Mouse (Mus musculus) CH12.LX (cell line): ENCODE data around the gene Qpctl. TPM values are rescaled to one million over a fixed set of nuclear protein-coding genes. Genes with fewer than 3 reads are reported as not detected.

ENCODE experiments used
- DNase-seq: peaks from one replicate; pipeline ENCODE4 v3.0.0-alpha.2; 2013; ENCODE audit errors: extremely low read depth
- H3K27ac ChIP-seq: 2 replicates; pipeline ENCODE4 v1.5.1; 2012; ENCODE audit warnings: low read depth, mild to moderate bottlenecking, control low read depth, moderate library complexity; ENCODE audit not compliant: insufficient read depth
- H3K27me3 ChIP-seq: replicated peaks from 2 replicates; pipeline ENCODE3; 2012; ENCODE audit warnings: inconsistent platforms
- H3K36me3 ChIP-seq, 2 experiments: replicated peaks in 1 of 2; 2 replicates each; pipeline versions ENCODE3 to v1.6.1; 2012; ENCODE audit warnings: inconsistent platforms in 1 of 2, low read length in 1 of 2, mild to moderate bottlenecking in 1 of 2, mixed read lengths in 1 of 2, moderate library complexity in 1 of 2; ENCODE audit not compliant: control insufficient read depth in 1 of 2, insufficient read depth in 1 of 2
- H3K4me1 ChIP-seq, 2 experiments: 2 replicates each; pipeline ENCODE4 v1.6.1; 2012; ENCODE audit warnings: inconsistent platforms in 1 of 2, moderate library complexity in 1 of 2; ENCODE audit not compliant: insufficient read depth in 2 of 2, control insufficient read depth in 1 of 2
- H3K4me2 ChIP-seq: 2 replicates; pipeline ENCODE4 v1.6.1; 2012; ENCODE audit warnings: low read depth, mild to moderate bottlenecking, control low read depth; ENCODE audit not compliant: poor library complexity, insufficient read depth, severe bottlenecking
- H3K4me3 ChIP-seq, 3 experiments: fragments of 150-350 bp in 1 of 3; sonication (generic) in 1 of 3; replicated peaks in 1 of 3; 2 replicates each; pipeline versions ENCODE3 to v1.5.1; 2011 to 2012; ENCODE audit warnings: low read depth in 2 of 3, low read length in 2 of 3, mild to moderate bottlenecking in 2 of 3, moderate library complexity in 2 of 3, control low read depth in 1 of 3, improper control_type of control experiment in 1 of 3, inconsistent platforms in 1 of 3, mixed read lengths in 1 of 3; ENCODE audit not compliant: poor library complexity in 1 of 3
- H3K79me2 ChIP-seq: replicated peaks from 2 replicates; pipeline ENCODE4 v1.6.1; 2012; ENCODE audit warnings: mild to moderate bottlenecking, moderate library complexity; ENCODE audit not compliant: control insufficient read depth, poor library complexity, insufficient read depth, severe bottlenecking; ENCODE audit errors: extremely low read depth
- H3K9ac ChIP-seq: 2 replicates; pipeline ENCODE4 v1.6.1; 2012; ENCODE audit warnings: low read depth, mild to moderate bottlenecking, control low read depth, moderate library complexity; ENCODE audit not compliant: insufficient read depth
- H3K9me3 ChIP-seq: replicated peaks from 2 replicates; pipeline ENCODE3; 2012; ENCODE audit warnings: low read length, inconsistent platforms, mixed read lengths
- BHLHE40 ChIP-seq: IDR thresholded peaks from 2 replicates; pipeline ENCODE4 v1.6.1; 2011; ENCODE audit warnings: mild to moderate bottlenecking, low read depth, low read length, improper control_type of control experiment
- CHD1 ChIP-seq: IDR thresholded peaks from 2 replicates; pipeline ENCODE4 v1.6.1; 2012; ENCODE audit warnings: low read depth, low read length, improper control_type of control experiment, inconsistent platforms
- CHD2 ChIP-seq: IDR thresholded peaks from 2 replicates; pipeline ENCODE4 v1.6.1; 2011; ENCODE audit warnings: low read length, improper control_type of control experiment
- CTCF ChIP-seq, 2 experiments: IDR thresholded peaks in 1 of 2; conservative IDR thresholded peaks in 1 of 2; 2 replicates each; pipeline ENCODE4 v1.5.1; 2011 to 2012; ENCODE audit warnings: low read depth in 2 of 2, low read length in 2 of 2, improper control_type of control experiment in 1 of 2, inconsistent platforms in 1 of 2, mild to moderate bottlenecking in 1 of 2, moderate library complexity in 1 of 2
- E2F4 ChIP-seq: IDR thresholded peaks from 2 replicates; pipeline ENCODE4 v1.6.1; 2011; ENCODE audit warnings: low read depth, low read length, improper control_type of control experiment; ENCODE audit not compliant: insufficient replicate concordance
- EP300 ChIP-seq: IDR thresholded peaks from 2 replicates; pipeline ENCODE4 v1.6.1; 2011; ENCODE audit warnings: low read length, improper control_type of control experiment
- ETS1 ChIP-seq: conservative IDR thresholded peaks from 2 replicates; pipeline ENCODE4 v1.6.1; 2012; ENCODE audit warnings: low read depth, mild to moderate bottlenecking, inconsistent platforms, low read length, improper control_type of control experiment, moderate library complexity
- GABPA ChIP-seq: IDR thresholded peaks from 2 replicates; pipeline ENCODE4 v1.6.1; 2012; ENCODE audit warnings: low read depth, low read length, improper control_type of control experiment, inconsistent platforms; ENCODE audit not compliant: insufficient replicate concordance
- HCFC1 ChIP-seq: IDR thresholded peaks from 2 replicates; pipeline ENCODE4 v1.6.1; 2012; ENCODE audit warnings: low read depth, mild to moderate bottlenecking, inconsistent platforms, low read length, improper control_type of control experiment
- IRF4 ChIP-seq: IDR thresholded peaks from 2 replicates; pipeline ENCODE4 v1.6.1; 2014; ENCODE audit warnings: low read depth, mild to moderate bottlenecking, inconsistent platforms, low read length, improper control_type of control experiment
- JUN ChIP-seq: IDR thresholded peaks from 2 replicates; pipeline ENCODE4 v1.6.1; 2011; ENCODE audit warnings: low read depth, mild to moderate bottlenecking, low read length, improper control_type of control experiment, moderate library complexity; ENCODE audit not compliant: insufficient read depth
- JUND ChIP-seq: conservative IDR thresholded peaks from 2 replicates; pipeline ENCODE4 v1.6.1; 2011; ENCODE audit warnings: low read depth, low read length, improper control_type of control experiment
- KAT2A ChIP-seq: IDR thresholded peaks from 2 replicates; pipeline ENCODE4 v1.6.1; 2012; ENCODE audit warnings: low read length, improper control_type of control experiment, inconsistent platforms; ENCODE audit not compliant: insufficient replicate concordance
- MAFK ChIP-seq: IDR thresholded peaks from 2 replicates; pipeline ENCODE4 v1.6.1; 2011; ENCODE audit warnings: low read length, improper control_type of control experiment; ENCODE audit not compliant: insufficient replicate concordance
- MAX ChIP-seq: IDR thresholded peaks from 2 replicates; pipeline ENCODE4 v1.6.1; 2011; ENCODE audit warnings: low read length, improper control_type of control experiment
- MAZ ChIP-seq: IDR thresholded peaks from 2 replicates; pipeline ENCODE4 v1.6.1; 2012; ENCODE audit warnings: low read depth, mild to moderate bottlenecking, inconsistent platforms, low read length, improper control_type of control experiment, moderate library complexity
- MYC ChIP-seq: IDR thresholded peaks from 2 replicates; pipeline ENCODE4 v1.6.1; 2011; ENCODE audit warnings: low read depth, mild to moderate bottlenecking, improper control_type of control experiment, low read length
- NRF1 ChIP-seq: IDR thresholded peaks from 2 replicates; pipeline ENCODE4 v1.6.1; 2014; ENCODE audit warnings: low read depth, mild to moderate bottlenecking, inconsistent platforms, low read length, improper control_type of control experiment, moderate library complexity
- PAX5 ChIP-seq: IDR thresholded peaks from 2 replicates; pipeline ENCODE4 v1.6.1; 2012; ENCODE audit warnings: low read length, inconsistent platforms, mixed read lengths
- POLR2A ChIP-seq: IDR thresholded peaks from 2 replicates; pipeline ENCODE4 v1.6.1; 2011; ENCODE audit warnings: low read depth, mild to moderate bottlenecking, improper control_type of control experiment, low read length
- POLR2AphosphoS2 ChIP-seq: IDR thresholded peaks from 2 replicates; pipeline ENCODE4 v1.6.1; 2011; ENCODE audit warnings: low read depth, low read length, improper control_type of control experiment
- RAD21 ChIP-seq: IDR thresholded peaks from 2 replicates; pipeline ENCODE4 v1.6.1; 2011; ENCODE audit warnings: low read depth, mild to moderate bottlenecking, low read length, improper control_type of control experiment, moderate library complexity
- SIN3A ChIP-seq: IDR thresholded peaks from 2 replicates; pipeline ENCODE4 v1.6.1; 2012; ENCODE audit warnings: low read length, improper control_type of control experiment, inconsistent platforms
- SMC3 ChIP-seq: IDR thresholded peaks from 2 replicates; pipeline ENCODE4 v1.6.1; 2011; ENCODE audit warnings: low read depth, low read length, improper control_type of control experiment
- UBTF ChIP-seq: IDR thresholded peaks from 2 replicates; pipeline ENCODE4 v1.6.1; 2012; ENCODE audit warnings: low read depth, mild to moderate bottlenecking, inconsistent platforms, low read length, improper control_type of control experiment, moderate library complexity
- USF1 ChIP-seq: IDR thresholded peaks from 2 replicates; pipeline ENCODE4 v1.6.1; 2014; ENCODE audit warnings: low read depth, mild to moderate bottlenecking, inconsistent platforms, low read length, improper control_type of control experiment
- USF2 ChIP-seq: conservative IDR thresholded peaks from 2 replicates; pipeline ENCODE4 v1.6.1; 2011; ENCODE audit warnings: low read depth, low read length, improper control_type of control experiment
- ZKSCAN1 ChIP-seq: IDR thresholded peaks from 2 replicates; pipeline ENCODE4 v1.6.1; 2012; ENCODE audit warnings: low read depth, inconsistent platforms, low read length, improper control_type of control experiment, borderline replicate concordance
- ZNF384 ChIP-seq: IDR thresholded peaks from 2 replicates; pipeline ENCODE4 v1.6.1; 2012; ENCODE audit warnings: low read depth, low read length, improper control_type of control experiment, inconsistent platforms
- dilution Hi-C: fragments of 300-500 bp; cut with MboI; formaldehyde crosslinking; loops from 2 replicates; pipeline ENCODE4 v1.14.3; 2020; ENCODE audit warnings: low sequenced_read_pairs; ENCODE audit not compliant: extremely low pct_unique_long_range_greater_than_20kb, extremely low pct_ligation_motif_present
- in situ Hi-C: fragments of 300-500 bp; cut with MboI; formaldehyde crosslinking; loops from 3 replicates; pipeline ENCODE4 v1.14.3; 2019; ENCODE audit warnings: low sequenced_read_pairs, low pct_ligation_motif_present, low pct_unique_long_range_greater_than_20kb, mixed read lengths
- polyA plus RNA-seq: library from polyadenylated mRNA; unstranded; fragments of >175 nt; gene quantifications from 2 replicates; pipeline ENCODE4 v1.2.1, GENCODE M21; 2012; ENCODE audit warnings: low read depth; ENCODE audit not compliant: insufficient read length
- total RNA-seq, 2 experiments: library from RNA; depleted of rRNA; stranded (reverse); fragments of 300-350 nt in 1 of 2; fragments of >200 nt in 1 of 2; gene quantifications; 2 replicates each; pipeline ENCODE4 v1.2.3; 2012 to 2014

Qpctl gene
- total and polyA plus RNA-seq, 3 experiments: 5.2 to 9.8 (median 9.6) TPM

DNA sequence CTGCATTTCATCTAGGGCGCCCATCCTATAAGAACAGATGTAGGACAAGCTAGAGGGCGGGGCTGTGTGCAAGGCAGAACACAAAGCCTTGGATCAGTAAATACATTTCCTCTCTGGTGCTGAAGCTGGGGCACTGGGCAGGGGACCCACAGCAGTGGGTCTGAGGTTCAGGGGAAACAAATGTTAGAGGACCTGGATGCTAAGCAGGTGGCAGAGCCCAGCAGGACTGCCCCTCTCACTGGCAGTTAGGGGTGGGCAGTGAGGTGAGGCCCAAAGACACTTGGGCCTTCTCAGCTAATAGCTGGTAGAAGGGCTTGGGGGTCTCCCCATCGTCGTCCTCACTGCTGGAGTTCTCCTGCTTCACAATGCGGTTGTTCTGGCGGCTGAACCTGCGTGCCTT is 50.3 kb downstream of the Qpctl start:
- in situ Hi-C loops: no loop called here

GRCm38 (mm10) chr7:19097863-19098262 is 51.2 kb downstream of the Qpctl start:
- Histone ChIP-seq H3K27me3 (peaks cover 81% of the 10 kb centered on the region), H3K27ac (no peak overlapping the region), H3K4me2 (no peak overlapping the region), H3K4me1 (peaks cover 3 to 21% of the 10 kb centered on the region in 2 experiments; a peak in 3 of 4 replicates), H3K36me3 (no peaks in the 10 kb centered on the region), H3K9ac (no peak overlapping the region), H3K4me3 (no peak overlapping the region), H3K9me3 (no peaks in the 10 kb centered on the region), H3K79me2 (no peaks in the 10 kb centered on the region)
- in situ Hi-C loops: no loop called here
- dilution Hi-C loops: no loop called here
- no peak for TF ChIP-seq USF2
- TF ChIP-seq USF1: no peak
- no peak for TF ChIP-seq MYC
- no peak for TF ChIP-seq MAX
- no peak for TF ChIP-seq ETS1
- no peak for TF ChIP-seq E2F4
- no peak for TF ChIP-seq NRF1
- no peak for TF ChIP-seq POLR2AphosphoS2
- TF ChIP-seq SIN3A: no peak
- TF ChIP-seq MAZ: no peak
- no peak for TF ChIP-seq ZNF384
- no peak for TF ChIP-seq CHD2
- no peak for TF ChIP-seq ZKSCAN1
- TF ChIP-seq MAFK: no peak
- no peak for TF ChIP-seq PAX5
- no peak for TF ChIP-seq RAD21
- no peak for TF ChIP-seq CTCF (conservative IDR thresholded peaks at IDR 0.05 in 1 of 2, IDR thresholded peaks at IDR 0.05 in 1 of 2; ENCODE audit: low read depth in 2 of 2, low read length in 2 of 2)
- TF ChIP-seq EP300: no peak
- TF ChIP-seq KAT2A: no peak
- TF ChIP-seq SMC3: no peak
- DNase-seq: no peak

More for the DNA sequence above, 50.3 kb downstream of the Qpctl start:
- dilution Hi-C loops: no loop called here
- no peak overlapping the region for H3K27ac ChIP-seq
- no peak overlapping the region for H3K9ac ChIP-seq
- no peak overlapping the region for H3K4me2 ChIP-seq
- TF ChIP-seq MAZ: no peak
- no peak for TF ChIP-seq E2F4
- no peak for TF ChIP-seq MYC
- TF ChIP-seq UBTF: no peak
- no peak for TF ChIP-seq ZKSCAN1
- no peak for TF ChIP-seq CHD1
- TF ChIP-seq IRF4: no peak
- TF ChIP-seq CHD2: no peak
- no peak for TF ChIP-seq GABPA
- TF ChIP-seq PAX5: no peak
- no peak for TF ChIP-seq RAD21
- TF ChIP-seq POLR2A: no peak
- no peak for TF ChIP-seq HCFC1
- no peak for TF ChIP-seq BHLHE40
- no peak for TF ChIP-seq JUND
- no peak for TF ChIP-seq JUN
- H3K36me3 ChIP-seq: no peaks in the 10 kb centered on the region
- peaks cover 90% of the 10 kb centered on the region for H3K27me3 ChIP-seq
- H3K4me1 ChIP-seq: peaks cover 3 to 17% of the 10 kb centered on the region in 2 experiments; a peak in 3 of 4 replicates
- no peaks in the 10 kb centered on the region for H3K79me2 ChIP-seq
- H3K4me3 ChIP-seq: no peak overlapping the region
- H3K9me3 ChIP-seq: no peaks in the 10 kb centered on the region
- no peak for DNase-seq
